Comparison of ENCODE assay signal across 10 mouse cellular contexts in the genomic region with DNA sequence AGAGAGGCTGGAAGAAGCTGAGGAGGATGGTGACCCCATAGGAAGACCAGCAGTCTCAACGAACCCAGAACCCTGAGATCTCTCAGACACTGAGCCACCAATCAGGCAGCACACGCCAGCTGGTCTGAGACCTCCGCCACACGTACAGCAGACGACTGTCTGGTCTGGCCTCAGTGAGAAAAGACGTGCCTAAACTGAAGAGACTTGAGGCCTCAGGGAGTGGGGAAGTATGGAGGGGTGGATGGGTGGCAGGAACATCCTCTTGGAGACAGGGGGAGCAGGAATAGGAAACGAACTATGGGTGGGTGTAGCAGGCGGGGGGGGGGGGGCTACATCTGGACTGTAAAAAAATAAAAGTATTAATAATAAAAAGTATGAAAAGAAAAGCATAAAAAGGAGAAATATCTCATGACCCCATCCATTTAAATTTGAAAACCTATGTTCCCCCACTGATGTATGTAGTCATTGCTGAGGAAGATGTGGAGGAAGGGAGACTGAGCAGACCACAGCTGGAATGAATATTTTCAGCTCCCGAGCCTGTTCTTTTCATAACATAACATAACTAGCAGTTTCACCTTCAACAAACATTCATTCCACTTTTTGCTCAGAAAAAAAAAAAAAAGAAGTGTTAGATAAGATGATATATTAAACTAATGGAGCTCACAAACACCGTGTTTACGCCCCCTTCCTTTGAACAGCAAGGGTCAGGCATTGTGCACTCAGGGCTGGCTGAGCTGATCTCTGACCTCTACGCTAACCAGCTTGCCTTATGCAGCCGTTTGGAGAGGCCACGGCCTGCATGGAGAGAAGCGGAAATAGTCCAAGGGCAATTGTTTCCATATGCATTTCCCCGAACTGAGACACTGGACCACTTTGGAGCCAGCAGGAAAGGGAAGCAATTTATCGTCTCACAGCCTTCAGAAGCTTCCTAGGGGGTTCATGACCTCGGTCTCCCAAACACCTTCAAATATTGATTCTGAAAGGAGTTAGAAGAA.
DNase-seq lines count a peak whose midpoint lies in the region; ATAC-seq and TF ChIP-seq lines count a peak whose summit lies in the region.
"Had no signal": no experiment of that assay in that cellular context is flagged by ENCODE, and none has a peak within 500 bp of the region (broad histone marks: within the 10 kb centered on the region; RNA-seq: fewer than 3 reads in every experiment).

No protein-coding gene starts in this region.

- no peak for TF ChIP-seq CTCF in kidney, adult 2 months (conservative IDR thresholded peaks at IDR 0.05; ENCODE audit: insufficient read depth, insufficient read length, low read depth, low read length)

- 53% methylated on average over 18 of the region's 18 CpGs for WGBS in kidney, adult 2 months
- WGBS in liver, embryonic 11.5 days: 44% methylated on average over 18 of the region's 18 CpGs

- H3K9me3 ChIP-seq in liver, embryonic 11.5 days (ENCODE audit: control insufficient read depth, low read length): no peaks in the 10 kb centered on the region
- H3K9me3 ChIP-seq: hindbrain, embryonic 12.5 days had no signal

- H3K27me3 ChIP-seq in kidney, adult 2 months (replicated peaks; ENCODE audit: control insufficient read depth, insufficient read depth, low read length): no peaks in the 10 kb centered on the region
- no peaks in the 10 kb centered on the region for H3K27me3 ChIP-seq in liver, embryonic 11.5 days (replicated peaks; ENCODE audit: control insufficient read depth, insufficient read depth, low read length)
- H3K27me3 ChIP-seq: hindbrain, embryonic 12.5 days had no signal

- no peaks in the 10 kb centered on the region for H3K36me3 ChIP-seq in kidney, adult 2 months (ENCODE audit: control insufficient read depth, insufficient read depth, low read length)
- no peaks in the 10 kb centered on the region for H3K36me3 ChIP-seq in liver, embryonic 11.5 days (ENCODE audit: control insufficient read depth, insufficient read depth, low read length)
- H3K36me3 ChIP-seq: hindbrain, embryonic 12.5 days had no signal

- TF ChIP-seq POLR2A in kidney, adult 2 months (IDR thresholded peaks at IDR 0.05; ENCODE audit: low read depth, low read length): no peak

- H3K27ac ChIP-seq in kidney, adult 2 months (ENCODE audit: insufficient read depth, low read depth, low read length): no peak overlapping the region
- no peak overlapping the region for H3K27ac ChIP-seq in liver, embryonic 11.5 days (ENCODE audit: low read depth, low read length)
- H3K27ac ChIP-seq: hindbrain, embryonic 12.5 days had no signal

- H3K4me2 ChIP-seq in liver, embryonic 11.5 days: no peak overlapping the region
- H3K4me2 ChIP-seq: hindbrain, embryonic 12.5 days had no signal

- no peak overlapping the region for H3K4me3 ChIP-seq in kidney, adult 2 months (ENCODE audit: insufficient read depth, low read depth, low read length)
- no peak overlapping the region for H3K4me3 ChIP-seq in liver, embryonic 11.5 days (ENCODE audit: low read depth, low read length)
- H3K4me3 ChIP-seq: erythroblast, embryonic 14.5 days; hindbrain, embryonic 12.5 days had no signal

- peaks cover 2% of the 10 kb centered on the region; the same call in 1 of the 2 replicates for H3K4me1 ChIP-seq in kidney, adult 2 months (ENCODE audit: control insufficient read depth, insufficient read depth, low read length)
- no peaks in the 10 kb centered on the region for H3K4me1 ChIP-seq in liver, embryonic 11.5 days (replicated peaks; ENCODE audit: control insufficient read depth, insufficient read depth, low read length)
- H3K4me1 ChIP-seq: hindbrain, embryonic 12.5 days had no signal

- peak; percentile 47; the same call in 1 of the 2 replicates for ATAC-seq in liver, embryonic 11.5 days (replicated peaks; ENCODE audit: low FRiP score)

- no peak overlapping the region for H3K9ac ChIP-seq in liver, embryonic 11.5 days (ENCODE audit: low read depth, low read length)
- H3K9ac ChIP-seq: hindbrain, embryonic 12.5 days had no signal

- DNase-seq in ZHBTc4 (ENCODE audit: low read depth, low spot score): peak; percentile 29
- peak; percentile 26 for DNase-seq in adrenal gland, postnatal 14 days
- peak; percentile 80 for DNase-seq in kidney, adult 2 months
- no peak for DNase-seq in liver, embryonic 11.5 days (ENCODE audit: low spot score)
- DNase-seq in layer of hippocampus, postnatal 14 days (ENCODE audit: low spot score in 2 of 2): no peak
- DNase-seq in right cerebral cortex, adult 2 months (ENCODE audit: low spot score in 2 of 2): no peak
- no peak for DNase-seq in Muller cell, postnatal 12 days (ENCODE audit: inconsistent ontology term)
- DNase-seq in thymus, postnatal 4 days: no peak

Comparison
In these comparisons a context has a peak if more than half of its experiments do, and no peak if none do; other contexts are left out.
1. DNase-seq: peak in ZHBTc4 (single experiment), adrenal gland, postnatal 14 days (single experiment) and kidney, adult 2 months (single experiment); none in liver, embryonic 11.5 days (single experiment), layer of hippocampus, postnatal 14 days (0 of 2), right cerebral cortex, adult 2 months (0 of 2), Muller cell, postnatal 12 days (single experiment) and thymus, postnatal 4 days (single experiment).